Mouse (Mus musculus): ENCODE data around the gene Morn4. TPM values are rescaled to one million over a fixed set of nuclear protein-coding genes. Genes with fewer than 3 reads are reported as not detected.

Gene Morn4
- total RNA-seq, 2 experiments from 2014 or later = 63.7 to 68.2 TPM

DNA sequence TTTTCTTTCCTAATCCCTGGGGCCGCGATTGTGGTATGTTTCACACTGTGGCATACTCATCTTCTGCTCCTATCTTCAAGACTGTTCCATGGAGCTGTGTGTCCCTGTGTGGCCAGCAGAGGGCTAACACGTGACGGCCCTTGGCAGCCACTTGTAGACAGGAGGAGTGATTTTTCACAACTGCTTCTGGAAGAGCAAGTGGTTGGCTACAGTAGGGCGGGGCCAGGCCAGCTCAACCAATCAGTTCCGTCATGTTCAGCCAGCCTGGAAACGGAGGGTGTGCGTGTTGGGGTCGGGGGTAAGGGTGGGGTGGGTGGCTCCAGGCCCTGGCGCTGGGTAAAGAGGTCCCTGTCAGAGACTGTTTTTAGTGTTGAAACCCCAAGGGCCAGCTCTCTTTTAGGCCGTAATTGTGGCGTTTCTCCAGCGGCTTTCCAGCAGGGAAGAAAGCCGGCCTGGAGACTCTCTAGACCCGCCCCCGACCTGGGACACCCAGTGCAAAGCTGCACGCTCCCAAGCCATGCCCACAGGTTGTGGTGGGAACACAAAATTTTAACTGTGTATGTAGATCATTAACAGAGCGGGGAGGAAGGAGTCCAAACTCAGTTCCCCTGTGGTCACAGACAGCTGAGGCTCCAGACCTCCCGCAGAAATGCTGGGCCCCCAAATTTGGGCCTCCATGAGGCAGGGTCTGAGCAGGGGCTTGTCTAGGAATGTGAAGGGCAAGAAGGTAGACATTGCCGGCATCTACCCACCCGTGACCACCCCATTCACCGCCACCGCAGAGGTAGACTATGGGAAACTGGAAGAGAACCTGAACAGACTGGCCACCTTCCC, 40.7 kb downstream of the Morn4 start, which contains the start of gene Hoga1:
Hoga1 (plus strand) TSS at position 342 of the 834 bp plus-strand sequence.
- DNase-seq (ENCODE audit: low spot score in 2 of 2) = peak; percentile 73

DNA sequence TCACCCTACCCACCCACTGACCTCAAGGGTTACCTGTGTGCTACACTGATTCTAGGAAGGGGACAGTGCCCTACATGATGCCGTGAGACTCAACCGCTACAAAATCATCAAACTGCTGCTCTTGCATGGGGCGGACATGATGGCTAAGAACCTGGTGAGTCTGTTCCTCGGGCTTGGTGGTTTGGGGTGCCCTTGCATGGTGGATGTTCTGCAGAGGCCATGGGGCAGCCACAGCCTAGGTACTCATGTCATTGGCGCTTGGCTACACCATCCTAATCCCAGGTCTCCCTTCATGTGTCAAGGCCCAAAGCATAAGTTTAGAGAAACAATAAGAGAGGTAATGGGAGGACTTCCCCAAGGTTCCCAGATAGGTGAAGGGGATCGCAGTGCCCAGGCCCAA, 42.2 kb downstream of the Morn4 start:
- DNase-seq (ENCODE audit: low spot score in 2 of 2) = no peak

DNA sequence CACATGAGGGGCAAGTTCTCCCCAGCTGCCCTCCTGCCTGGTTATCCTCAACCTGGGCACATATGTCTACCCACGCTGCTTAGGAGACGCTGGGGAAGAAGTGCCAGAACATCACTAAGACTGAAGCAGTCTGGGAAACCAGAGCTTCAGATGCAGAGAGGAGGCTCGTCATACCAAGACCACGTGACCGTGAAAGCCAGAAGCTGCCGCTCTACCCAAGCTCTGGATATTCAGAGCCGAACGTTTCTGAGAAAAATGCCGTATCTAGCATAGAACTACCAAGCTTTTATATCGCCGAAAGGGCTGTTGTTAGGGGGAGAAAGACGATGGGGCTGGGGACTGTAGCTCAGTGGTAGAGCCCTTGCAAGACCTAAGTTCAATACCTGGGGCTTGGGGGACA, 47.8 kb downstream of the Morn4 start:
- no peak for DNase-seq (ENCODE audit: low spot score in 2 of 2)

DNA sequence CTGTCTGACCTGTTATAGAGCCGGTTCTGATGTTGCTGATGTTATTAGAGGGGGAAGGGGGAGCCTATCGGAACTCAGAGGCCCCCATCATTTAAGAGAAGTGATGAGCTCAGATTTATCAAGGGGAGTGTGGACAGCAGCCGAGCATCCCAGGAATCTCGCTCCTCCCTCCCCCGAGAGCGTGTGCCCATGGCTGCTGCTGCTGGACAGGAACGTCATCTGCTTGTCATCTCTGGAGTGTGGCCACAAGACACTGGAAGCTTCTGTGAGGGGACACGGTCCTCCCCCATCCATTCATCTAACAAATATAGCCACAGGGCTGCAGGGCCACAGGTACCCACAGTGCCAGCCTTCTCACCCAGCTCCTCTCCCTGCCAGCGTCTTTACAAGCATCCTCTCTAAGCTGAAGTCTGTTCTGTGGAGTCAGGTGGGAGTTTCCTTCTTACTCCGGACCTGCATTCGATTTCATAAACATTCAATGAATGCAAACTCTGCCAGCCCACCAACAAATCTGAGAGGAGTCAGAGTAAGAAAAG, 48.9 kb downstream of the Morn4 start:
- DNase-seq (ENCODE audit: low spot score in 2 of 2) = no peak

DNA sequence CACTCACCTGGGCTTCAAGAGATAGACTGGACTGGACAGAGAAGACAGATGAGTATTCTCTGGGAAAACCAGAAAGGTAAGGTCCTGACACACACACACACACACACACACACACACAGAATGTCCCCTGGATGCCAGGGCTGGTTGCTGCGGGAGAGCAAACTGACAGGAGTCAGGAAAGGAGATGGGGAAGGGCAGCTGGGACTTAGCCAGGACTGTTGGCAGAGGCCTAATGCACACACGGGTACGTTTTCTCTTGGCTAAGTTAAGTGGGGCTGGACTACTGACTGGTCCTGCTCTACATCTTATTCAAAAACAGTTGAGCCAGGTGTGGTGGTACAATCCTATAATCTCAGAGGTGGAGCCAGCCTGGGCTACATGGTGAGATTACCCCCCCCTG, 49.8 kb downstream of the Morn4 start:
- DNase-seq (ENCODE audit: low spot score in 2 of 2) = no peak

DNA sequence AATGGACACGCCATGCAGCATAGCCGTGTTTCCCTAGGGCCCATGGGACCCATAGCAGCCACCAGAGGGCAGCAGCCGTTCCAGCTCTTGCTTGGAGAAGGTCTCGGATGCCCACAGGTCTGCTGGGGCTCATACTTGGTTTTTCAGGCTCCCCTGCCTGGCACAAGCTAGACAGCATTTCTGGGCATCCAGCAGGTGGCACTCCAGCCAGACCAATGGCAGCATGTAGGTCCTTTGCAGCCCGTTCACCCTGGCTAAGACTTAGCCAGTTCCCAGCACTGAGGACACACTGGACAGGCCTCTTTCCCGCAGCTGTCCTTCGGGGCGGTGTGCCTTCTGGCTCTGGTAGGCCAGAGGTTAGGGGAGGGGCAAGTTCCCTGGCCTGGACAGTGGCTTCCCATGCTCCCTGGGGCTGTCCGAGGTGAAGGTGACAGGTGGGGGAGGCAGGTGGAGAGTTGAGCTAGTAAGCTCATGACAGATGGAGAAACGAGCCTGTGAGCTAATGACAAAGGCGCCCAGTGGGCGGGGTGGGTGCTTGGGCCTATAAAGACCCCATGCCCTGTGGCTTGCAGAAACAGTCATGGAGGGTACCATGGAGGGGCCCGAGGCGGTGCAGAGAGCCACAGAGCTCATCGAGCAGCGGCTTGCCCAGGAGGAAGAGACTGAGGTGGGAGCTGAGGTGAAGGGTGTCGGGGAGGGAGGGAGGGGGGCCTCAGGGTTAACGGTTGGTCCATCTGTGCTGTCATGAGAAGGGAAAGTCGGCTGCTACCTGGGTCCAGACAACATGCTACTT, 50.5 kb downstream of the Morn4 start, which contains the start of gene Ankrd2:
Ankrd2 (plus strand) TSS at position 545 of the 793 bp plus-strand sequence.
- peak; percentile 84 to 87 for DNase-seq (ENCODE audit: low spot score in 2 of 2)

DNA sequence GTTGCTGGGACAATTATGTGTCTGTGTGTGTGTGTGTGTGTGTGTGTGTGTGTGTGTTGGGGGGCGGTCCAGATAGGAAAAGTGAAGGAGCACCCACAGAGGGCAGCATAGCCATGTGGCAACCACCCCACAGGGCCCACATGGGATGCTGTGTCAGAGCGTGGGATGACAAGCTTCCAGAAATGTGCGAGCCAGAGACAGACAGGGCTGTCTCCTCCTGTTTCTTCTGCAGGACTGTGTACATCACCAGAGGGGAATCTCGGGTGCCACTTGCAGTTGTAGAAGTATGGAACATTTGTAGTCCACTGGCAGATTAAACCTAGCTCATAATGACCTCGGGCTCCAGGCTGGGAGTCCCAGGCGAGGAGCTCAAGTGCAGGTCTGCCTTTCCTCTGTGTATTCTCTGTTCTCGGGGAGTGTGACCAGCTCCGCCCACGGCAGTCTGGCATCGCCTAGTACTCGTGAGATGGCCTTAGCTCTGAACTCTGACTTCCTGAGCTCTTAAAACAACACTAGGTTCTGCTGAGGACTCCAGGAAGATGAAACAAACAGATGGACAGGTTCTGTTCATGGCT, 51.2 kb downstream of the Morn4 start:
- DNase-seq (ENCODE audit: low spot score in 2 of 2) = no peak

DNA sequence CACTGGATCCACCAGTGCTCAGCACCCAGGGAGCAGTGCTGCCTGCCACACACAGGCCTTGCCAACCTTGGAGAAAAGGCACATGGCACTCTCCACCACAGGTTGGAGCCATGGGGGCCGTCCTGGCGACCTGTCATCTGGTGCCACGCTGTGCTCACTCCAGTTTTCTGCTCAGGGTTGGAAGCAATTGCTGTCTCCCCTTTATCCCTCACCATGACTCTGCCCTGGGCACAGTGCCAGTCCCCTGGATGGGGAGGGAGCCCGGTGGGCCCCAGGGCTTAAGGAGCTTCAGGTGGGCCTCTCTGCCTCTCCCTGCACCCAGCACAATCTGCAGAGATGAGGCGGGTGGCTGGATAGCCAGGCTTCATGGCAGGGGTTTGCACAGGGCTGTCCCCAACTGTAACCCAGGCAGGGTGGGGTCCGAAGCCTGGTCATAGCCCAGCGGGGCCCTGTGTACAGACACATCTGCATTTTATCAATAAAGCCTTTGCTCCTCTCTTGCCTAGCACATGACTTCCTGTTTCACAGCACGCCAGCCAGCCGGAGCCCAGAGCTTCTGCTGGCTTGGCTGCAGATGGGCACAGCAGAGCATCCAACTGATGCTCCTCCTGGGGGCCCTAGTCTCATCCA, 51.9 kb downstream of the Morn4 start:
- DNase-seq (ENCODE audit: low spot score in 2 of 2) = peak; percentile 51 to 61

DNA sequence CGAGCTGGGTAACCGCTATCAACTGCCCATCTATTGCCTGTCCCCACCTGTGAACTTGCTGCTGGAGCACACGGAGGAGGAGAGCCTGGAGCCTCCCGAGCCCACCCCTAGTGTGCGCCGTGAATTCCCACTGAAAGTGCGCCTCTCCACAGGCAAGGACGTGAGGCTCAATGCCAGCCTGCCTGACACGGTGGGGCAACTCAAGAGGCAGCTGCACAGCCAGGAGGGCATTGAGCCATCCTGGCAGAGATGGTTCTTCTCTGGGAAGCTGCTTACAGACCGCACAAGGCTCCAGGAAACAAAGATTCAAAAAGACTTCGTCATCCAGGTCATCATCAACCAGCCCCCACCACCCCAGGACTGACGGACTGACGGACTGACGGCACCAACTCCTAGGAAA, 52.5 kb downstream of the Morn4 start:
- DNase-seq (ENCODE audit: low spot score in 2 of 2) = peak; percentile 25 to 31

DNA sequence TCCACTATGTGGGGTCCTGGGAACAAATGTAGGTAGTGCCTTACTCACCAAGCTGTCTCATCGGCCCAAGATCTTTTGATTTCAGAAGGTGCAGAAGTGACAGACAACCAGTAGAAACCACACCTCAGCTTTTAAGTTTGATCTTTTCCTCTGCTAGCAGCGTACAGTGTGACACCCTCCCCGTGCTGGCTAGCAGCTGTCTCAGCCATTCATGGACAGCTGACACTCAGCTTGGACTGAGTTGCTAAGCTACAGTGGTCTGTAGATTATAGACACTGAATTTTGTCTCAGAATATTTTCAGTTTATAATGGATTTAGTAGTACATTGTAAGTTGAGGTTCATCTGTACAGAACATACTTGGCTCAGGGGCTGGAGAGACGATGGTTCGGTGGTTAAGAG, 55.0 kb downstream of the Morn4 start:
- DNase-seq (ENCODE audit: low spot score in 2 of 2) = no peak

DNA sequence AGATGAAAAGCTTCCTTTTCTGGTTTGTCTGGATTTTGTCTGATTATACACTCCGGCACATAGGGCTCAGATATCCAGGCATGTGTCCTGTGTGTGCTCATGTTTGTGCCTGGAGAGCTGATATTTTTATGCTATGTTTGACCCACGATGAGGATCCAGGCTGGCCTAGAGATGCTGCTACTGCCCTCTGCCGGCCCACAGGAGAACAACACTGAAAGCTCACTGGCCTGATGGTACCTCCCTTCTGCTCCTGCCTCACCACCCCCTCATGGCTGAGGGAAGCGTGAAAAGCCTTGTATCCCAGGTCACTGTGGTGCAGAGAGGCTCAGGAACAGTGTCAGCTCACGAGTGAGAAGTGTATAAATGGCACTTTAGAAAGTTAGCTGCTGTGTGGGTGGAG, 60.0 kb downstream of the Morn4 start:
- peak; percentile 88 to 91 for DNase-seq (ENCODE audit: low spot score in 2 of 2)

Other genes starting within 250 kb of the Morn4 start
- 10 to 100 TPM; 19.1 to 19.4 TPM for gene Frat2, start 238.2 kb downstream of the Morn4 start, total RNA-seq (2021)
- gene Rrp12, start 190.2 kb downstream of the Morn4 start, total RNA-seq (2021) = 10 to 100 TPM; 36.3 to 37.1 TPM
- 100 to 1,000 TPM; 451 to 486 TPM for gene Pgam1, start 174.4 kb downstream of the Morn4 start, total RNA-seq (2021)
- 10 to 100 TPM; 28.8 to 32.2 TPM for gene Exosc1, start 152.9 kb downstream of the Morn4 start, total RNA-seq (2021)
- gene Zdhhc16, start 152.9 kb downstream of the Morn4 start, total RNA-seq (2021) = 10 to 100 TPM; 60.2 to 67.4 TPM
- gene Mms19, start 105.2 kb downstream of the Morn4 start, total RNA-seq (2021) = 10 to 100 TPM; 28.9 to 35.2 TPM
- 10 to 100 TPM; 15.8 to 18.9 TPM for gene Ubtd1, start 104.6 kb downstream of the Morn4 start, total RNA-seq (2021)
- under 1 TPM; 0.34 to 0.40 TPM for gene Ankrd2, start 50.4 kb downstream of the Morn4 start, total RNA-seq (2021)
- 1 to 10 TPM; 9.1 to 9.3 TPM for gene Hoga1, start 40.7 kb downstream of the Morn4 start, total RNA-seq (2021)
- gene 4933411K16Rik, start 34.1 kb downstream of the Morn4 start, total RNA-seq (2021) = 1 to 10 TPM in 1 of 2 experiments, under 1 TPM in 1; 0.71 to 1.4 TPM
- 10 to 100 TPM; 47.4 to 48.7 TPM for gene Pi4k2a, start 4.1 kb upstream of the Morn4 start, total RNA-seq (2021)
- 10 to 100 TPM; 15.8 to 18.0 TPM for gene Avpi1, start 42.7 kb upstream of the Morn4 start, total RNA-seq (2021)
- gene Marveld1, start 61.0 kb upstream of the Morn4 start, total RNA-seq (2021) = 10 to 100 TPM in 1 of 2 experiments, 1 to 10 TPM in 1; 9.9 to 12.9 TPM
- gene Zfyve27, start 77.6 kb upstream of the Morn4 start, total RNA-seq (2021) = 100 to 1,000 TPM in 1 of 2 experiments, 10 to 100 TPM in 1; 86.9 to 124 TPM
- under 1 TPM in 1 of 2 experiments, not detected in 1; 0.18 TPM for gene Sfrp5, start 115.9 kb upstream of the Morn4 start, total RNA-seq (2021)
- gene Golga7b, start 161.2 kb upstream of the Morn4 start, total RNA-seq (2021) = 10 to 100 TPM; 90.9 to 93.8 TPM

Measured in layer of hippocampus, postnatal 10 days (tissue).